Mouse (Mus musculus): ENCODE results near the gene Fcho2. TPM values are rescaled to one million over a fixed set of nuclear protein-coding genes. Genes with fewer than 3 reads are reported as not detected.

The Fcho2 gene
- 50.0 and 50.2 TPM in 2 replicates for polyA plus RNA-seq (2014; fragmentation: Nextera tagmentation; extraction: Ambion mirVana)

GRCm38 (mm10) chr13:98815147-98815785 lies at the start of gene Fcho2:
Fcho2 (minus strand) TSS chr13:98815449.
- peaks cover 3% of the 10 kb centered on the region for H3K4me1 ChIP-seq (ENCODE audit: control insufficient read depth, insufficient read depth, low read length)
- H3K4me3 ChIP-seq (ENCODE audit: low read depth, low read length), result peak within 1 kb of the TSS; percentile 91
- peak within 1 kb of the TSS; percentile 50 for H3K4me2 ChIP-seq (replicated peaks; ENCODE audit: low read depth, low read length)
- no peaks in the 10 kb centered on the region for H3K9me3 ChIP-seq (ENCODE audit: control insufficient read depth, low read depth, low read length)
- under 1% methylated on average over 56 of the region's 61 CpGs for WGBS
- peak within 1 kb of the TSS; percentile 96 for H3K27ac ChIP-seq (ENCODE audit: low read length)
- H3K36me3 ChIP-seq (ENCODE audit: control insufficient read depth, insufficient read depth, low read length), result no peaks in the 10 kb centered on the region
- H3K27me3 ChIP-seq (ENCODE audit: control insufficient read depth, insufficient read depth, low read length), result no peaks in the 10 kb centered on the region
- ATAC-seq (ENCODE audit: insufficient number of reproducible peaks, insufficient read depth, low FRiP score, low read depth), result peak; percentile 97
- peak within 1 kb of the TSS; percentile 90 for H3K9ac ChIP-seq (replicated peaks; ENCODE audit: low read depth, low read length)

- Histone ChIP-seq H3K4me1 (ENCODE audit: control insufficient read depth, insufficient read depth, low read length) (no peaks in the 10 kb centered on the region), H3K36me3 (ENCODE audit: control insufficient read depth, insufficient read depth, low read length) (peaks cover 64% of the 10 kb centered on the region), H3K27ac (ENCODE audit: low read length) (no peak overlapping the region), H3K4me3 (ENCODE audit: low read depth, low read length) (no peak overlapping the region), H3K9me3 (ENCODE audit: control insufficient read depth, low read depth, low read length) (no peaks in the 10 kb centered on the region), H3K9ac (replicated peaks; ENCODE audit: low read depth, low read length) (no peak overlapping the region), H3K27me3 (ENCODE audit: control insufficient read depth, insufficient read depth, low read length) (no peaks in the 10 kb centered on the region), H3K4me2 (replicated peaks; ENCODE audit: low read depth, low read length) (no peak overlapping the region)
- 92% methylated on average over 8 of the region's 8 CpGs for WGBS
- no peak for ATAC-seq (ENCODE audit: insufficient number of reproducible peaks, insufficient read depth, low FRiP score, low read depth)
Observed at GRCm38 (mm10) chr13:98855291-98855690, 40.0 kb upstream of the Fcho2 start.

DNA sequence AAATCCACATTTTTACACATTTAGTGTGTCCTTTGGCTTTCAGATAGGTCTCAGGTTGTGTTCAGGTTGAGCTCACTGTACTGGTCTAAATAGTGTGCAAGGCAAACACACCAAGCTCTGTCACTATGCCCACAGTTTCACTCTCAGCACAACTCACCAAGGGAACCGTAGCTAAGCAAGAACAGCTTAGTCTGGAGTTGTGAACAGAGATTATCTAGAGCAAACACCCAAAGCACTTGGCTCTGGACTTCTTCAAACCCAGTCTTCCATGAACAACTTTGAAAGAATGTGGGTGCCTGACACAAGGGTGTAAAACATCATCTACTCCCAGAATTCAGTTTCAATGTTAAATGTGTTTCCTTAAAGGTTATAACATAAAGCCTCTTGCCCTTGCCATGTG lies 30.5 kb upstream of the Fcho2 start:
- H3K27ac ChIP-seq (ENCODE audit: low read length), result no peak overlapping the region
- H3K4me2 ChIP-seq (replicated peaks; ENCODE audit: low read depth, low read length), result no peak overlapping the region
- H3K36me3 ChIP-seq (ENCODE audit: control insufficient read depth, insufficient read depth, low read length), result peaks cover 37% of the 10 kb centered on the region
- H3K27me3 ChIP-seq (ENCODE audit: control insufficient read depth, insufficient read depth, low read length), result no peaks in the 10 kb centered on the region
- H3K4me1 ChIP-seq (ENCODE audit: control insufficient read depth, insufficient read depth, low read length), result no peaks in the 10 kb centered on the region
- ATAC-seq (ENCODE audit: insufficient number of reproducible peaks, insufficient read depth, low FRiP score, low read depth), result no peak
- 80% methylated on average over 1 of the region's 1 CpGs for WGBS
- no peaks in the 10 kb centered on the region for H3K9me3 ChIP-seq (ENCODE audit: control insufficient read depth, low read depth, low read length)
- no peak overlapping the region for H3K9ac ChIP-seq (replicated peaks; ENCODE audit: low read depth, low read length)
- no peak overlapping the region for H3K4me3 ChIP-seq (ENCODE audit: low read depth, low read length)

DNA sequence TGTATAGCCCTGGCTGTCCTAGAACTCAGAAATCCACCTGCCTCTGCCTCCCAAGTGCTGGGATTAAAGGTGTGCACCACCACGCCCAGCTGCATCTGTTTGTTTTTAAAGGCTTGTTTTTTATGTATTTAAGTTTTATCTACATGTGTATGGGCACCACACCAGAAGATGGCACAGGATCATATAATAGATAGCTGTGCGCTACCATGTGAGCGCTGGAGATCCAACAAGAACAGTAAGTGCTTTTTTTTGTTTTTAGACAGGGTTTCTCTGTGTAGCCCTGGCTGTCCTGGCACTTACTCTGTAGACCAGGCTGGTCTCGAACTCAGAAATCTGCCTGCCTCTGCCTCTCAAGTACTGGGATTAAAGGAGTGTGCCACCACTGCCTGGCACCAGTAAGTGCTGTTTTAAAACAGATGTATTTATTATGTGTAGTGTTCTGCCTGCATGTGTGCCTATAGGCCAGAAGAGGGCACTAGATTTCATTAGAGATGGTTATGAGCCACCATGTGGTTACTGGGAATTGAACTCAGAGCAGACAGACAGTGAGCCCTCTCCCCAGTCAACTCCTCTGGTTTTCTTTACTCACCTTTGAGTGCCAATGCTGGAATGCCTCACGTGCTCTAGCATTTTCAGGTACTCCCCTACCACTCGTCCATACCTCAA lies 21.3 kb upstream of the Fcho2 start:
- Histone ChIP-seq H3K36me3 (ENCODE audit: control insufficient read depth, insufficient read depth, low read length) (peaks cover 7% of the 10 kb centered on the region; the same call in 1 of the 2 replicates), H3K9me3 (ENCODE audit: control insufficient read depth, low read depth, low read length) (no peaks in the 10 kb centered on the region), H3K4me2 (replicated peaks; ENCODE audit: low read depth, low read length) (no peak overlapping the region), H3K27me3 (ENCODE audit: control insufficient read depth, insufficient read depth, low read length) (no peaks in the 10 kb centered on the region), H3K27ac (ENCODE audit: low read length) (no peak overlapping the region), H3K4me1 (ENCODE audit: control insufficient read depth, insufficient read depth, low read length) (no peaks in the 10 kb centered on the region), H3K4me3 (ENCODE audit: low read depth, low read length) (no peak overlapping the region), H3K9ac (replicated peaks; ENCODE audit: low read depth, low read length) (no peak overlapping the region)
- 89% methylated on average over 6 of the region's 6 CpGs for WGBS
- no peak for ATAC-seq (ENCODE audit: insufficient number of reproducible peaks, insufficient read depth, low FRiP score, low read depth)

- Histone ChIP-seq H3K9ac (replicated peaks; ENCODE audit: low read depth, low read length) (no peak overlapping the region), H3K27me3 (ENCODE audit: control insufficient read depth, insufficient read depth, low read length) (no peaks in the 10 kb centered on the region), H3K9me3 (ENCODE audit: control insufficient read depth, low read depth, low read length) (no peaks in the 10 kb centered on the region), H3K27ac (ENCODE audit: low read length) (no peak overlapping the region), H3K4me1 (ENCODE audit: control insufficient read depth, insufficient read depth, low read length) (no peaks in the 10 kb centered on the region), H3K36me3 (ENCODE audit: control insufficient read depth, insufficient read depth, low read length) (peaks cover 5% of the 10 kb centered on the region; the same call in 1 of the 2 replicates), H3K4me3 (ENCODE audit: low read depth, low read length) (no peak overlapping the region), H3K4me2 (replicated peaks; ENCODE audit: low read depth, low read length) (no peak overlapping the region)
- ATAC-seq (ENCODE audit: insufficient number of reproducible peaks, insufficient read depth, low FRiP score, low read depth), result no peak
- WGBS, result 87% methylated on average over 5 of the region's 5 CpGs
Observed at GRCm38 (mm10) chr13:98835740-98836139, 20.5 kb upstream of the Fcho2 start.

GRCm38 (mm10) chr13:98834723-98835122 lies 19.5 kb upstream of the Fcho2 start:
- WGBS, result 85% methylated on average over 3 of the region's 3 CpGs
- Histone ChIP-seq H3K9ac (replicated peaks; ENCODE audit: low read depth, low read length) (no peak overlapping the region), H3K4me3 (ENCODE audit: low read depth, low read length) (no peak overlapping the region), H3K4me1 (ENCODE audit: control insufficient read depth, insufficient read depth, low read length) (no peaks in the 10 kb centered on the region), H3K36me3 (ENCODE audit: control insufficient read depth, insufficient read depth, low read length) (no peaks in the 10 kb centered on the region; the same call in 1 of the 2 replicates), H3K9me3 (ENCODE audit: control insufficient read depth, low read depth, low read length) (no peaks in the 10 kb centered on the region), H3K27ac (ENCODE audit: low read length) (no peak overlapping the region), H3K4me2 (replicated peaks; ENCODE audit: low read depth, low read length) (no peak overlapping the region), H3K27me3 (ENCODE audit: control insufficient read depth, insufficient read depth, low read length) (no peaks in the 10 kb centered on the region)
- no peak for ATAC-seq (ENCODE audit: insufficient number of reproducible peaks, insufficient read depth, low FRiP score, low read depth)

GRCm38 (mm10) chr13:98834199-98834598 lies 18.9 kb upstream of the Fcho2 start:
- no peak overlapping the region for H3K9ac ChIP-seq (replicated peaks; ENCODE audit: low read depth, low read length)
- H3K4me2 ChIP-seq (replicated peaks; ENCODE audit: low read depth, low read length), result no peak overlapping the region
- no peak for ATAC-seq (ENCODE audit: insufficient number of reproducible peaks, insufficient read depth, low FRiP score, low read depth)
- H3K27me3 ChIP-seq (ENCODE audit: control insufficient read depth, insufficient read depth, low read length), result no peaks in the 10 kb centered on the region
- H3K27ac ChIP-seq (ENCODE audit: low read length), result no peak overlapping the region
- no peaks in the 10 kb centered on the region; the same call in 1 of the 2 replicates for H3K36me3 ChIP-seq (ENCODE audit: control insufficient read depth, insufficient read depth, low read length)
- no peaks in the 10 kb centered on the region for H3K4me1 ChIP-seq (ENCODE audit: control insufficient read depth, insufficient read depth, low read length)
- WGBS, result 32% methylated on average over 1 of the region's 1 CpGs
- no peak overlapping the region for H3K4me3 ChIP-seq (ENCODE audit: low read depth, low read length)
- H3K9me3 ChIP-seq (ENCODE audit: control insufficient read depth, low read depth, low read length), result no peaks in the 10 kb centered on the region

DNA sequence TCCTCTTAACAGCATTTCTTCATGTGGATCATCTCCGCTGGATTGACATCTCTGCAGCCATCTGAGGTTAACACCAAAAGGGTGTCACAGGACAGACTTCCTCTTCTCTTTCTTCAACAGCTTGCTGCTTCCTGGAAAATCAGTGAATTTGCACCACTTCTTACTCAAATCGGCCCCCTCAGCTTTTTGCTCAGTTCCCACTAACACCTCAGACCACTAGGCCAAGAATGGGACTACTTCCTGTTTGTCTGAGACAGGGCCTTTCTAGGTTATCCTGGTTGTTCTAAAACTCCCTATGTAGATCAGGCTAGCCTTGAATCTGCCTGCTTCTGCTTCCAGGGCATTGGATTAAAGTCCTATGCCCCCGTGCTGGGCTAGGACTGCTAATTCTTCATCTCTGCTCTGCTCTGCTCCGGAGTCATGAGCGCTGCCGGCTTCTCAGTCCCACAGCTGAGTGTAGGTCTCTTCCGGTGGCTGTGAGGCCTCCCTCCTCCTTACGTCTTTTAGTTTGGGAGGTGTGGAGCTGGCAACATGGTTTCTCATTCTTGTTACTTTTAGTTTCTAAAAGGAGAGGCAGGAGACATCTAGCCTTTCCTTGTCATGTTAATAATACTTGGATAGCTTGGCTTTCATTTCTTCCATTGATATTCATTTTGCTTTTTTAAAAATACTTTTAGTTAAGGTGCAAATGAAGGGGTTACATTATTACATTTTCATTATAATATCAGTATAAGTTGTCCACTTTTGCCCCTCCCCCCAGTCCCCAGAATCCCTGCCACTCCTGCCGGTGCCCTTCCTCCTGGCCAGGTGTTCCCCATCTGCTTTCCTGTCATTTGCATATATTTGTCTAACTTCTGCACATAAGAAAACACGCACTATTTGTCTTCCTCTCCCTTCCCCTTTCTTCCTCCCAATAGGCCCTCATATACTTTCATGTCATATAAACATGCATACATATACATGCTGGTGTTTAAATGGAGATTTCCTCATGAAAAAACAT lies 17.5 kb upstream of the Fcho2 start:
- whole genome bisulfite sequencing, result 75% methylated on average over 10 of the region's 10 CpGs
- H3K9ac ChIP-seq (replicated peaks; ENCODE audit: low read depth, low read length), result no peak overlapping the region
- H3K4me1 ChIP-seq (ENCODE audit: control insufficient read depth, insufficient read depth, low read length), result no peaks in the 10 kb centered on the region
- H3K27ac ChIP-seq (ENCODE audit: low read length), result no peak overlapping the region
- no peak for ATAC-seq (ENCODE audit: insufficient number of reproducible peaks, insufficient read depth, low FRiP score, low read depth)
- no peaks in the 10 kb centered on the region for H3K27me3 ChIP-seq (ENCODE audit: control insufficient read depth, insufficient read depth, low read length)
- H3K4me3 ChIP-seq (ENCODE audit: low read depth, low read length), result no peak overlapping the region
- no peaks in the 10 kb centered on the region for H3K9me3 ChIP-seq (ENCODE audit: control insufficient read depth, low read depth, low read length)
- no peaks in the 10 kb centered on the region for H3K36me3 ChIP-seq (ENCODE audit: control insufficient read depth, insufficient read depth, low read length)
- no peak overlapping the region for H3K4me2 ChIP-seq (replicated peaks; ENCODE audit: low read depth, low read length)
